Mouse (Mus musculus) lung, postnatal 25 days (tissue): ENCODE results near the gene Atf3.
A peak's percentile ranks its signal among the peaks of the same experiment; 100 is the strongest.

Experiments used
- DNase-seq: peaks from one replicate; pipeline ENCODE4 v3.0.0; 2022; ENCODE audit warnings: low spot score

Atf3 gene

GRCm38 (mm10) chr1:191226570-191226969, 8.7 kb upstream of the Atf3 start:
- no peak for DNase-seq

DNA sequence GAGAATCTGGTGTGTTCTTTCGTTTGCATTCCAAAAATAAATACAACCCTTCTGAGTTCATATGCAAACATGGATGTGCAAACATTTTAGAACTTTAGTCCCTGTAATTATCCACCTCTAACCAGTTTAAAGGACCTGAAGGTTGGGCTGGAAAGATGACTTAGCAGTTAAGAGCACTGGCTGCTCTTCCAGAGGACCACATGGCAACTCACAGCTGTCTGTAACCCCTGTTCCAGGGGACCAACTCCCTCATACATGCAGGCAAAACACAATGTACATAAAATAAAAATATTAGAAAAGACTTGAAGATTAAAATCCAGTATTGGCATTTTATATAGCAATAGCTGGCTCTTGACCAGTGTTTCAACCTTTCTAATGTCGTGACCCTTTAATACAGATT, 7.9 kb upstream of the Atf3 start:
- no peak for DNase-seq

- peak; percentile 58 for DNase-seq
Observed at GRCm38 (mm10) chr1:191224981-191225703, 7.3 kb upstream of the Atf3 start.

DNA sequence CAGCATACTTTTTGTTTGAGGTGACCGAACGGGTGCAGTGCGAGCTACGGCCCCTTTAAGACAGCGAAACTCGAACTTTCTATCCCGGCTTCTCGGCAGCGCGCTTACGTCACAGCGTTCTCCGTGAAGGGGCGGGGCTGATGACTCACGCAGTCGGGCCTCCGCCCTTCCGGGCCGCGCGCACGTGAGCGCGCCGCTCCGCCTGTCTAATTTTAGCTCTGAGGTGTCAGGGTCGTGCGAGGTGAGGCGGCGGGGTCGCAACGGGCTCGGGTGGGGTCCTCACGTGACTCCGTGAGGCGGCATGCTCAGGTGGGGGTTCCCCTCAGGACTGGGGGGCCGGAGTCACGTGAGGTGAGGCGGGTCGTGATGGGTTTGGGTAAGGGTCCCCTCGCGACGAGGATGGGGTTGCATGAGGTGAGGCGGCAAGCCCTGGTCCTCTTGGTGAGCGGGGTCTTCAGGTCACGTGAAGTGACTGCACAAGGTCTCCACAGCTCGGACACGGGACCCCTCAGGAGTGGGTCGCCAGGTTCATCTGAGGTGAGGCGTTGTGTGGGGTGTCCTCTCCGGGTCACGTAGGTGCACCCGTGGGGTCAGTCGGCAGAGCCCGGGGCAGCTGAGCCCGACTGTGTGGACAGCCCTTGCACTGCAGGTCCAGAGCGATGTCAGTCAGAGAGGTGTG, 6.6 kb upstream of the Atf3 start:
- peak; percentile 94 for DNase-seq

- DNase-seq = no peak
Observed at GRCm38 (mm10) chr1:191223930-191224301, 6.1 kb upstream of the Atf3 start.

- DNase-seq = no peak
Observed at GRCm38 (mm10) chr1:191222031-191222430, 4.2 kb upstream of the Atf3 start.

DNA sequence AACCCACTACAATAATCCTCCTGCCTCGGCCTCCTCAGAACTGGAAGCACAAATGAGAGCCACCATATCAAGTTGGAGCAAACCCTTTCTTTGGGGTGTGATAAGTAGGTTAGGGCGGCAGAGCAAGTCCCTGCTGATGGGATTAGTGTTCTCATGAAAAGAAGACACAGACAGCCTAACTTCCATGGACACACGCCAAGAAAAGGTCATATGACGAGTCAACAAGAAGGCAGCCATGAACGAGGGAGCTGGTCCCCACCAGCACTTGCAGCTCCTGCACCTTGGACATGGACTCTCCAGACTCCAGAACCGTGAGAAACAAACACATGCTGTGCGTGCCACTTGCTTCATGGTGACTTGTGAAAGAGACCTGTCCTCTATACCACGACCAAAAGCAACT, 2.7 kb upstream of the Atf3 start:
- no peak for DNase-seq

- no peak for DNase-seq
Observed at GRCm38 (mm10) chr1:191219748-191220147, 1.9 kb upstream of the Atf3 start.

DNA sequence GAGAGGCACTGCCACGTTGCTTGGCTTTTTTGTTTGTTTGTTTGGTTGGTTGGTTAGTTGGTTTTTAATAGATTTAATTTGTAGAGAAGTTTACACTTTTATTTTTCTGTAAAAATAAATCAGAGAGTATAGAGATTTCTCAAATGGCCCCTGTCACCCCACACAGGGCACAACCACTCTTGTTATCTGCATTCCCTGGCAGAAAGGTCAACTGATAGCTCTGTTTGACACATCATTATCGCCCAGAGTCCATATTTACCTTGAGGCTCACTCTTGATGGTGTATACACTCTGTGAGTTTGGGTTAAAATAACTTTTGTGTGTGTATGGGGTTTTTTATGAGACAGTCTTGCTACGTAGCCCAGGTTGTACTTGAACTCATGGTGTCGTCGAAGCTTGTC, 744 bp upstream of the Atf3 start:
- no peak for DNase-seq

- DNase-seq = no peak
Observed at GRCm38 (mm10) chr1:191215776-191216661, 1.8 kb downstream of the Atf3 start.

GRCm38 (mm10) chr1:191211096-191211495, 6.7 kb downstream of the Atf3 start:
- DNase-seq = no peak

GRCm38 (mm10) chr1:191205791-191206190, 12.0 kb downstream of the Atf3 start:
- DNase-seq = no peak

DNA sequence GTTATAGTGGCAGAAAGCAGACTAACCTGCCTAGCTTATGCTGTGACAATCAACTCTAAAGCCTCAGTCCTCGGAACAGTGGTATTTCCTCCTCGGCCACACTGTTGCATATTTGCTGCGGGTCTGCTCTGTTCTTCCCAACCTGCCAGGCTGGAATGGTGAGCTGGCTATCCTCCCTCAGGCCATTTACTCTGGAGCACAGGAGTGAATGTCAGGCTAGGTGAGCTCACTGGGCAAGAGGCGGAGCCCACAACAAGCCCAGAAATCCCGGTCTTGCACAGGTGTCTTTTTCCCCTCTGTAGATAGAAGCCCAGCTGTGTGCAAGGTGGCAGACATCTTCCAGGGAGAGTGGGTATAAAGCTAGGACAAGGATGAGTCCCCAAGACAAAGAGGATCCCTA, 13.0 kb downstream of the Atf3 start:
- no peak for DNase-seq

GRCm38 (mm10) chr1:191203496-191203895, 14.3 kb downstream of the Atf3 start:
- no peak for DNase-seq

- DNase-seq = no peak
Observed at GRCm38 (mm10) chr1:191202208-191202952, 15.5 kb downstream of the Atf3 start.

- peak; percentile 66 for DNase-seq
Observed at GRCm38 (mm10) chr1:191200816-191201602, 16.8 kb downstream of the Atf3 start.

DNA sequence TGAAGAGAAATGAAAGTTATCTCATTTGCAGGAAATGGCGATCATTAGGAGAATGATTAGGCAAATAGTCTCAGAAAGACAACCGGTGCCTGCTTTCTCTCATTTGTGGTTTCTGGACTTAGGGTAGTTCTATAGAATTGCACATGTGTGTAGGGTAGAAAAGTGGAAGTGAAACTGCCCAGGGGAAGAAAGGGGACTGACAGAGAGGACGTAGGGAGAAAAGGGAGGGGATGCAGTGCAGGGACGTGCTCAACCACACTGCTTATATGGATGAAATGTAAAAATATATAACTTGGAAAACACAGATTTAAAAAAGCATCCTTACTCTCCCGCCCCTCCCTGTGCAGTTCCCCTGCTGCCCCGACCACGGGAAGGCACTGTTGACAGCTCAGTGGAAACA, 19.9 kb downstream of the Atf3 start:
- DNase-seq = peak; percentile 55

GRCm38 (mm10) chr1:191196016-191196415, 21.8 kb downstream of the Atf3 start:
- no peak for DNase-seq

GRCm38 (mm10) chr1:191193657-191194424, 24.0 kb downstream of the Atf3 start:
- peak; percentile 58 for DNase-seq

DNA sequence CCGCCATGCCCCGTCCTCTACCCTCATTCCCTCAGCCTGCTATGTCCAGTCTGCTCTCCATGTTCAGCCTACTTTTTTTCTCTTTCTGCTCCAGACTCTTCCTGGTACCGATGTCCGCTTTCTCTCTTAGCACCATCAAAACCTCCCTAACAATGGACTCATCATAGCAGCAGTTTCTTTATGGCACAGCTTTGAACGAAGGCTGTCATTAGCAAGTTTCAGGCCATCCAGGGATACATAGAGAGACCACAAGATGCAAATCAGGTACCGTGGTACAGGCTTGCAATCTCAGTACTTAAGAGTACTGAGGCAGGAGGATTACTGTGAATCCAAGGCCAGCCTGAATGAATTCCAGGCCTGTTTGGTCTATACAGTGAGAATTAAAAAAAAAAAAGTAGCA, 25.1 kb downstream of the Atf3 start:
- no peak for DNase-seq

- no peak for DNase-seq
Observed at GRCm38 (mm10) chr1:191192213-191192612, 25.6 kb downstream of the Atf3 start.
